ENCODE assay signal across 8 mouse cellular contexts in genomic region chr2:5894843-5895570, GRCm38 (mm10). TPM values are rescaled to one million over a fixed set of nuclear protein-coding genes. Genes with fewer than 3 reads are reported as not detected.
DNase-seq lines count a peak whose midpoint lies in the region; ATAC-seq and TF ChIP-seq lines count a peak whose summit lies in the region.

Sec61a2 (minus strand) TSS chr2:5895432.

- H3K4me3 ChIP-seq in forebrain, embryonic 15.5 days, result peak within 1 kb of the TSS; percentile 99
- H3K4me3 ChIP-seq in lung, adult 2 months (replicated peaks; ENCODE audit: extremely low read depth, low read depth, low read length), result peak within 1 kb of the TSS; percentile 80

- peak; percentile 99 for ATAC-seq in forebrain, embryonic 15.5 days (replicated peaks)
- ATAC-seq in neutrophil, adult 5-6 weeks (ENCODE audit: extremely low read depth, insufficient number of reproducible peaks, low FRiP score, poor library complexity, severe bottlenecking), result peak; percentile 98

- H3K36me3 ChIP-seq in forebrain, embryonic 15.5 days, result peaks cover 18% of the 10 kb centered on the region

- no peaks in the 10 kb centered on the region for H3K27me3 ChIP-seq in forebrain, embryonic 15.5 days

- H3K4me2 ChIP-seq in forebrain, embryonic 15.5 days (replicated peaks), result peak within 1 kb of the TSS; percentile 66

- intact Hi-C loops in heart, postnatal 25 days (cut with DNase I), result loop anchor here (5.0 kb wide), 2 partner anchors 48 to 57 kb away; partner anchors contain the start of genes Cdc123, Nudt5 and Upf2

- H3K4me1 ChIP-seq in forebrain, embryonic 15.5 days, result peaks cover 23% of the 10 kb centered on the region
- H3K4me1 ChIP-seq in lung, adult 2 months (ENCODE audit: control insufficient read depth, insufficient read depth, low read length), result peaks cover 2% of the 10 kb centered on the region

- peak; percentile 90; the same call in 1 of the 2 replicates for TF ChIP-seq POLR2A in lung, adult 2 months (IDR thresholded peaks at IDR 0.05; ENCODE audit: borderline replicate concordance, extremely low read depth, low read depth, low read length)

- H3K9ac ChIP-seq in forebrain, embryonic 15.5 days (replicated peaks), result peak within 1 kb of the TSS; percentile 94

- peak within 1 kb of the TSS; percentile 82 for H3K27ac ChIP-seq in forebrain, embryonic 15.5 days (replicated peaks)

- WGBS in forebrain, embryonic 15.5 days, result under 1% methylated on average over 62 of the region's 62 CpGs
- under 1% methylated on average over 62 of the region's 62 CpGs for WGBS in lung, adult 2 months

- no peaks in the 10 kb centered on the region for H3K9me3 ChIP-seq in forebrain, embryonic 15.5 days

- DNase-seq in ES-CJ7 (ENCODE audit: low read depth, low spot score), result peak; percentile 97
- DNase-seq in cerebellum, adult 11-12 months, result peak; percentile 97
- DNase-seq in heart, postnatal 25 days (ENCODE audit: low spot score), result peak; percentile 93
- peak; percentile 99 to 100 for DNase-seq in layer of hippocampus, adult 18-20 months (ENCODE audit: low spot score in 2 of 2)
- DNase-seq in lung, adult 2 months, result peak; percentile 99
- DNase-seq in thymus, adult 18-20 months, result peak; percentile 85 to 90

- no peak for TF ChIP-seq CTCF in lung, adult 2 months (IDR thresholded peaks at IDR 0.05; ENCODE audit: insufficient read depth, low read length)

RNA-seq across cellular contexts. Expression of gene Sec61a2, which starts in this region (rescaled TPM):
- polyA plus RNA-seq in forebrain, embryonic 15.5 days (2015; fragmentation: Nextera tagmentation; extraction: Ambion mirVana), result 88.2 and 95.8 TPM in 2 replicates
- 10 to 100 TPM; 13.9 to 14.1 TPM for total RNA-seq in heart, postnatal 25 days (2021)
- 10 to 100 TPM; 81.5 to 86.6 TPM for total RNA-seq in layer of hippocampus, adult 18-20 months (2021)
- 20.7 and 37.4 TPM in 2 replicates for polyA plus RNA-seq in lung, adult 2 months (2012; rRNA removed)
- total RNA-seq in neutrophil, adult 5-6 weeks (2017), result 13.0 and 16.5 TPM in 2 replicates

Comparison
In these comparisons a context has a peak if more than half of its experiments do, and no peak if none do; other contexts are left out.
1. Peak in every context shown above with its lines: DNase-seq, ATAC-seq, H3K4me3 ChIP-seq and H3K27ac ChIP-seq.